Mouse (Mus musculus) thymus, adult 18-20 months (tissue): ENCODE measurements around the gene Ptpn3.
"Not testable (repeated sequence)": the region's sequence is repeated elsewhere in the genome, so short reads cannot be mapped to it uniquely, and the experiment has no call there.

Experiments used
- DNase-seq, 2 experiments: peaks; one replicate each; pipeline ENCODE4 v3.0.0; 2022; ENCODE audit warnings: mixed read lengths in 2 of 2

Ptpn3 gene

GRCm38 (mm10) chr4:57299308-57299700 lies 2.3 kb downstream of the Ptpn3 start:
- DNase-seq = no peak

GRCm38 (mm10) chr4:57298181-57298580 lies 3.5 kb downstream of the Ptpn3 start:
- no peak for DNase-seq

GRCm38 (mm10) chr4:57294971-57295656 lies 6.5 kb downstream of the Ptpn3 start:
- DNase-seq = no peak

GRCm38 (mm10) chr4:57292670-57293069 lies 9.0 kb downstream of the Ptpn3 start:
- no peak for DNase-seq

DNA sequence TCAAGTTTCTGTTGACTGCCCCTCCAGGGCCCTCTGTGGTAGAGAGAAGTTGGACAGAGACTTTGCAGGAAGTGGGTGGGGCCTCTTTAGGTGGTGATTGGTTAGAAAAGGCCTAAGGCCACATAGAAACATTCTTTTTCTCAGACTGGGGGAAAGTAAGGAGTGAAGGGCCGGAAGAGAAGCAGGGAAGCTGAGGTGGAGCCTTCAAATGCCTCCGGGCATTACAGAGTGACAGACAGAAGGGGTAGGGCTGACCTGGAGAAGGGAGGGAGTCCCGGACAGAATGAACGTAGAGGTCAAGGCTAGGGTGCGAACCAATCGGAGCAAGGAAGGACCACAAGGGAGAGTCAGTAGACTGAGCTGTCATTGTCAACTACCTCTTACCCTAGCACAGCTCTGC lies 11.6 kb downstream of the Ptpn3 start:
- no peak for DNase-seq

DNA sequence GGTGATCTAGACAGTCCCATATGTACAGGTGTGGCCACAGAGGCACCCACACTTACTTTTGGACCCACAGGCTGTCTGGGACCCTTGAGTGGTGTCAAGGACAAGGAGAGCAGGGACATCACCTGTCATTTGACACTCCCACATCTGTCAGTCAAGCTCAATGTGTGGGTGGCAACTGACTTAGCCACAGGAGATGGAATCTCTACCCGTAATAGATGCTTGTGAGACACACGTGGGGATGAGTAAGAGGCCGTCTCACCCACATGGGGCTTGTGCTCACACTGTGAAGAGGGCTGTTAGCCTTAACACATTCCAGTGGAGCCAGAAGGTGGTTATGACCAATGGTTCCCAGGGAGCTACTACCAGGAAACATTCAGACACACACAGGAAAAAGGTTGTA lies 13.8 kb downstream of the Ptpn3 start:
- no peak for DNase-seq

DNA sequence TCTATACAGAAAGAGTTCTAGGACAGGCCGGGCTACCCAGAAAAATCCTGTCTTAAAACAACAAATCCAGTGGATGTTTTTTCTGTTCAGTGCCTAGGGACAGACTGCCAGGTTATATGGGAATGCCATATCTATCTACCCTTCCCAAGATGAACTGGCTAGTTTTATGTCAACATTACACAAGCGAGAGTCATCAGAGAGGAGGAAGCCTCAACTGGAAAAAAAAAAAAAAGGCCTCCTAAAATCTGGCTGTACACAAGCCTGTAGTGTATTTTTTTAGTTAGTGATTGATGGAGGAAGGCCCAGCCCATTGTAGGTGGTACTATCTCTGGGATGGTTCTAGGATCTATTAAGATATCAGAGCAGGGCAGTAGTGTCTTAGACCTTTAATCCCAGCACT lies 16.4 kb downstream of the Ptpn3 start:
- no peak for DNase-seq

- no peak for DNase-seq
Measured at GRCm38 (mm10) chr4:57283189-57283588, 18.4 kb downstream of the Ptpn3 start.

GRCm38 (mm10) chr4:57282630-57283029 lies 19.0 kb downstream of the Ptpn3 start:
- no peak for DNase-seq

DNA sequence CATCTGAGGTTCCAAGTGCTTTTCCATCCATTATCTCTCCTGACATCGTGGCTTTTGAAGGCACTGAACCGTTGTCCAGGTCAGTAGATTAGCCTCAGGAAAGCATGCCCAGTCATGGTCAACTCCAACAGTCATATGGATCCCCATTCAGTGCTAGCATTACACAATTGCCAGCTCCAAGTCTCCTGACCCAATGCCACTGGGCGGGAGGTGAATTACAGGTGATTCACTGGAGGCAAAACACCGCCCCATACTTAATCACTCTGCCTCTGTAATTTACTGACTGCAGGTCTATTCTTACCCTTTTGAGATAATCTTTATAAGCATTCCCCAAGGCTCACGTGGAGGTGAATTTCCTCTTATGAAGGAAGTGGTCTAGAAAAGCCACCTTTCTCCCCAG lies 19.5 kb downstream of the Ptpn3 start:
- no peak for DNase-seq

DNA sequence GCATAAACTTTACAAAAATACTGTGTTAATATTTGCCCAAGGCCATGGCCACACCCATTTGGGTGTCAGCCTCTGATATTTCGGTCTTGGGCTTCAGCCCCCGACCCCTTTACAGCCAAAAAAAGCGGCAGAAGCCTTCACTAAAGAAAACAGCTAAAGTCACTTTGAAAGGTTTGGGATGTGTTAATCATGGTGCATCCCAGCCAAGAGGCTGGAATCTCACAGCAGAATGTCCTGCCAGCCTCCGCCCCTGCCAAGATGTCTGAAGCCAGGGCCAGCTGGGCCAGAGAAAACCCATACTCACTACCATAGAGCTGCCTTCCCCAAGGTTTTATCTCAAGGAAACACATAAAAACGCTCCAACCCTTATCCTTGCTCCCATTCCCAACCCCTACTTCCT lies 20.7 kb downstream of the Ptpn3 start:
- DNase-seq = no peak

DNA sequence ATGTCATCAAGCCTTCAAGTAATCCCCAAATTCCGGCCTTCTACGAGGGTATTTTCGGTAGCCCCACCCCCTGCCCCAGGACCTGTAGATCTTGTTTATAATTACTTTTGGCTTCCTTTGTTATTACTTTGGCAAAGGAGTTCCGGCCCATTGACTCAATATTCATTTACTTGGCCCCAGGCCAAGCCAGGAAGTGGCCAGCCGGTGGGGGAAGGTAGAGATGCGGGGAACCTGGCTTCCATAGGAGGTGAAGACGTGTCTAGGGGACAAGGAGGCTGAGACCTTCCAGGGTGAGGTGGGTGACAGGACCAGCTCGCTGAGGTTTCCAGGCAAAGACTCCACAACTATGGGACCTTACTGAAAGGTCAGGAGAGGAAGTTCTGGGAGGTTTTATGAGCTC lies 22.4 kb downstream of the Ptpn3 start:
- DNase-seq = no peak

- no peak for DNase-seq
Measured at GRCm38 (mm10) chr4:57278812-57279211, 22.8 kb downstream of the Ptpn3 start.

- DNase-seq = no peak
Measured at GRCm38 (mm10) chr4:57277671-57278070, 24.0 kb downstream of the Ptpn3 start.

- DNase-seq = peak in 1 of 2 experiments; percentile 25
Measured at GRCm38 (mm10) chr4:57275116-57275743, 26.4 kb downstream of the Ptpn3 start.

DNA sequence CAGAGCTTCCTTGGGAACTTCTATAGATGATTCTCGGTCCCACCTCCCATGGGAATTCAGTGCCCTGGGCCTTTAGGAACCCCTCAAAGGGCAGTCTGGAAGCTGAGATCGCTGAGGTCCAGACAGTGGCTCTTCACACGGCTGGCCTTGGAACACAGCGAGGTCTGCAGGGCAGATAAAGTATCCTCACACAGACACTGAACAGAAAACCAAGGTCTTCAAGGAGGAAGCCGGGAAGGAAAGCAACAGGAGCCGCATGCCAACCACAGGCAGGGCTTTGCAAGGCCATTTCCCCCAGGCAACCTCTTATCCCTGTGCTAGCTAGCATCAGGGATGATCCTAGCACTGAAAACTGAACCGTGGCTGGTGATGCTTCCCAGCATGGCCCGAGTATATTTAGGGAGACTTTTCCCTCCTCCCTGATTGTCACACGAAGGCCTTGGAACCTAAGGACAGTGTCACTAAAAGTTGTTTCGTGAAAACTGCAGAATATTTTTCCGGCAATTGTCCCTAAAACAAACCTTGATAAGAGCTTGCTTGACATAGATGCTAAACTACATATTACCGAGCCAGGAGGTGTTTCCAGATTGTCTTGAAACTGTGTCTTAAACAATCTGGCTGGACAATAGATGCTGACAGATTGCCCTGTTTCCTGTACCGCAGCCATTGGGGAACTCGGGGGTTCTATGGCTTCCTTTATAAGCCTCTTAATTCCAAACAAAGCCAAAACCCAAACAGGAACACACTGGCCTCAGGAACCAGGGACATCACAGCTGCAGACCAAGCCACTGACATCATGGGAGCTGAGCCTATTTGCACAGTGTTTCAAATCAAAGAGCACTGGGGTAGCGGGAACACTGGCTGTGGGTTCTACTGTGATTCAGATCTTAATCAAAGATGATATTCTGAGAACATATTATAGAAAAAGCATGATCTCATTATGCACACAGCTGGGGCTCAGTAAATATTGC lies 27.8 kb downstream of the Ptpn3 start:
- no peak for DNase-seq

GRCm38 (mm10) chr4:57270991-57271390 lies 30.6 kb downstream of the Ptpn3 start:
- no peak for DNase-seq

DNA sequence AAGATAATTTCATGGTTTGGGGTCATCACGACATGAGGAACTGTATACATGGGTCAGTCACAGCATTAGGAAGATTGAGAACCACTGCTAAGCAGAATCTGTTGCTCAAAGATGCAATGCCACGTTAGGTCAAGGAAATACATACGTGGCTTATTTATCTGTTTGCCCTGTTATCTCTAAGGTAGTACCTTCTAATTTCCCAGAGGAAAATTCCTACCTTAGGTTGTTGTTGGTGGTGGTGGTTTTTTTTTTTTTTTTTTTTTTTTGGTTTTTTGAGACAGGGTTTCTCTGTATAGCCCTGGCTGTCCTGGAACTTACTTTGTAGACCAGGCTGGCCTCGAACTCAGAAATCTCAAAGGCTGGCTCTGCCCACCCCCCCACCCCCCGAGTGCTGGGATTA lies 31.1 kb downstream of the Ptpn3 start:
- not testable (repeated sequence) for DNase-seq

DNA sequence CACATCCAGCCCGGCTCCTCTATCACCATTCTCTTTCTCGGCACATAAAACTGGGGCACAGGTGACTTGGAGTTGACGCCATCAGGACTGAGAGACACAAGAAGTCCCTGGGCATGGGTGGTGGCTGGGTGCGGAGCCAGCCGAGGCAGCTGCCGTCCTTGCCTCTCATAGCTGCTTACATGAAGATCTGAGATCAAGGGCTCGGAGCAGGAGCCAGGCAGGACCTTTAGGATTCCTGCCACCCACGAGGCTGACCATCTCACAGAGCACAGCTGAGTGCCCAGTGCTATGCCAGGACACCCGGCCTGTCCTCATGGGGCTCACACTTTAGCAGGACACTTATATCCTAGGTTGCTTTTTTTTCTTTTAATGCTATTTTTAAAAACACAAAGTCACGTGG lies 32.3 kb downstream of the Ptpn3 start:
- no peak for DNase-seq

- DNase-seq = no peak
Measured at GRCm38 (mm10) chr4:57268330-57268729, 33.3 kb downstream of the Ptpn3 start.

DNA sequence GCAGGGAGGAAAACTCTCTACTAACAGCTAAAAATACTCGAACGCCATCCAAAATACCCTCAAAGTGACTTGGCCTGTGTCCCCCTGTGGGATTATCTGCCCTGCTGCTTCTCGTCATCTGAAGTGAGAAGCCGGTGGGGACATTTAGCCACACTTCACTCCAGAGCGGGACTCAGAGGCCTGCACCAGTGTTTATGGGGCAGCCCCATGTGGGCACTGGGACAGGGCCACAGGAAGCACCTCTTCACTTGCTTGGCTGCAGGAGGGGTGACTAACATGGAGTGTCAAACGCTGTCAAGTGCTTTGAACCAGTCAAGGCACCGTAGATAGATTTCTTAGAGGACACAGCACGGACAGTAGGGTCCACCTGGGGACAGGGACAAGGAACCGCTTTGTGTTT lies 35.2 kb downstream of the Ptpn3 start:
- DNase-seq = no peak

DNA sequence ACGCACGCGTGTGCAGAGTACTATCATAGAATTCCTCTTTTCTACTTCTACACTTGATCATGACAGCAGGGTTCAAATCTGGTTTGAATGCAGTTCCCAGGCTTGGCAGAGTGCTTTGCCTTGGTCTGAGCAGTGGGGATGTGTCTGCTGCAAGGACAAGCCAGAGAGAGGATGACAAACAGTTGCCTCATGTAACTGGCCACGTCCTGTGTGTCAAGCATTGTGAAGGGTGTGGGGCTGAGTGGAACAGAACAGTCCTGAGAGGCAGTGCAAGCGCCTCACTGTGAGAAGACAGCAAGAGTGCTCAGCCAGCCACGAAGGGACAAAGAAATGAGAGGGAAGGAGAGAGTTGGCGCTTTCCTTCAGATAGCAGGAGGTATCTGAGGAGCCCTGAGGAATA lies 37.9 kb downstream of the Ptpn3 start:
- no peak for DNase-seq

DNA sequence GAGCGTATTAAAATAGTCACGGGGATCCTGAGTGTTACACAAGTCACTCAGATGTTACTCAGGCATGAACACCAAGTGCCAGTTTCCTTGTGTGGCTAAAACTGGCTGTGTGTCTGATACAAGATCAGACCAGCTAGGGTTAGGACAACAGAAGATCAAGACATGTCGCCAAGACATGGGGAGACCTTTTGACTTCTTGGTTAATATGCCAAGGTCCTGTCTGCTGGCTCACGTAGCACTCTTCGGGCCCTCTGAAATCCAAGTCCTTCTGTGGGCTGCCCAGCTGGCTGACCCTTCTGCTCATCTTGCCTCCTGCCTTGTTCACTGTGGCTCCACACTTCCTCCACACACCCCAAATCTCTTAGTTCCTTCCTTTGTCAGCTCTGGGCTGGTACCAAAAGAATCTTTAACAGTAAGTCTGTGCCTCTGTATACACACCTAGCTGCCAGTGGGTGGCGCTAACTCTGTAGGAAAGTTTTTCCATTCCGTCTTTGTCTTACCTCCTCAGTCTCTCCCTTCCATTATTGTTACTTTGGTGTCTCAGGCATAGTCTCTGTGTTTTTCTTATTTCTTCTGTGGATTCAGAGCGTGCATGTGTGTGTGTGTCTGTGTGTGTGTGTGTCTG lies 38.5 kb downstream of the Ptpn3 start:
- DNase-seq = no peak
